Mouse (Mus musculus): ENCODE measurements around the gene Calr.

DNA sequence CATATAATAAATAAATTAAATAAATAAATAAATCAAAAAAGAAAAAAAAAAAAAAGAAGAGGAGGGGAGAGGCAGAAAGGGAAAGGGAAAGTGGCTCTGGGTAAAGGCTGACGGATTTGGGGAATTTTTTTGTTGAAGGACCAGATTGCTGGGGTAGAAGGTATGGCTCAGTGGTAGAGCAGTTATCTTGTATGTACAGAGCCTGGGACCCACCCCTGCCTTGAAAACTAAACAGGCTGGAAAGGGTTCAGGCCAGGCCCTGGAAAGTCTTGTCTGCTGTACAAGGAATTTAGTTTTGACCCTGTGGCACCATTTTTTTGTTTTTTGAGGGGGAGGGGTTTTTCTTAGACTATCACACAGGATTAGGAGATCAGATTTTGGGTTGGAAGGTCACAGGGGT, 32.2 kb upstream of the Calr start:
- no peak for TF ChIP-seq POLR2A (IDR thresholded peaks at IDR 0.05; ENCODE audit: borderline replicate concordance, insufficient read depth, low read length)
- TF ChIP-seq CTCF (IDR thresholded peaks at IDR 0.05; ENCODE audit: borderline replicate concordance, insufficient read depth, low read depth, low read length), result no peak

All from cerebellum, adult 2 months (tissue).